ENCODE assay signal across 19 mouse cellular contexts in the genomic region with DNA sequence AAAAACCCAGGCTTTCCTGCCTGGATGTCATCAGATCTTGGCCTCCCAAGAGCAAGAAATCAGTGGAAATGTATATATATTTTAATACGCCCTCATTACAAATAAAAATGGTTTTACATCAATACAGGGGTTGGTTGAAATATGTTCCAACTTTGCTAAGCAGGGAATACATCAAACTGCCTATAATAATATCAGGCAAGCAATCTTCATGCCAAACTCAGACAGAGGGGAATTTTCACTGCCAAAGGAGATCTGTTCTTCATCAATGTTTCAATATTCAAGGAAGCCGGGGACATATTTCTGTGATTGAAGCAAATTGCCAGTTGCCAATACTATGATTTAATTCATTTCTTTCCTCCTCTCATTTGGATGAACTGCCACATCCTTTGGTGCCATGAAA.
"Had no signal": no experiment of that assay in that cellular context is flagged by ENCODE, and none has a peak within 500 bp of the region (broad histone marks: within the 10 kb centered on the region; RNA-seq: fewer than 3 reads in every experiment).

No protein-coding gene starts in this region.

- H3K9ac ChIP-seq: liver, embryonic 14.5 days; lung, embryonic 14.5 days; midbrain, embryonic 13.5 days; midbrain, embryonic 15.5 days; neural tube, embryonic 13.5 days; neural tube, embryonic 15.5 days; stomach, embryonic 15.5 days had no signal

- H3K27ac ChIP-seq: liver, embryonic 14.5 days; midbrain, embryonic 10.5 days; midbrain, embryonic 13.5 days; midbrain, embryonic 15.5 days; neural tube, embryonic 13.5 days; neural tube, embryonic 15.5 days; stomach, embryonic 15.5 days; stomach, postnatal 0 days had no signal

- H3K36me3 ChIP-seq: midbrain, embryonic 10.5 days; midbrain, embryonic 13.5 days; midbrain, embryonic 15.5 days; neural tube, embryonic 13.5 days; neural tube, embryonic 15.5 days; stomach, embryonic 15.5 days had no signal

- ATAC-seq: midbrain, embryonic 13.5 days; midbrain, embryonic 15.5 days had no signal

- H3K4me1 ChIP-seq: midbrain, embryonic 15.5 days; neural tube, embryonic 15.5 days had no signal

- H3K4me2 ChIP-seq: lung, embryonic 14.5 days; midbrain, embryonic 13.5 days; midbrain, embryonic 15.5 days; neural tube, embryonic 13.5 days; neural tube, embryonic 15.5 days; stomach, embryonic 15.5 days had no signal

- H3K27me3 ChIP-seq: midbrain, embryonic 13.5 days; midbrain, embryonic 15.5 days; neural tube, embryonic 13.5 days; neural tube, embryonic 15.5 days; stomach, embryonic 15.5 days had no signal

- DNase-seq: lung, adult 18-20 months; lung, embryonic 14.5 days; lung, postnatal 10 days; lung, postnatal 4 days; right cerebral cortex, adult 18-20 months; right cerebral cortex, postnatal 25 days; right cerebral cortex, postnatal 4 days; thymus, adult 2 months; thymus, postnatal 14 days; thymus, postnatal 36 days had no signal

- H3K9me3 ChIP-seq: midbrain, embryonic 10.5 days; midbrain, embryonic 13.5 days; midbrain, embryonic 15.5 days; neural tube, embryonic 13.5 days; neural tube, embryonic 15.5 days; stomach, embryonic 15.5 days had no signal

- H3K4me3 ChIP-seq: midbrain, embryonic 10.5 days; midbrain, embryonic 13.5 days; midbrain, embryonic 15.5 days; myocyte; neural tube, embryonic 13.5 days; neural tube, embryonic 15.5 days; stomach, embryonic 15.5 days had no signal
